Mouse (Mus musculus) naive thymus-derived CD4-positive, alpha-beta T cell, adult 5 months (primary cell): ENCODE results near the gene Mrpl48. TPM values are rescaled to one million over a fixed set of nuclear protein-coding genes. Genes with fewer than 3 reads are reported as not detected.

Experiments used
- polyA plus RNA-seq: library from polyadenylated mRNA; unstranded; fragments of 100-300 nt; shearing (Covaris generic); gene quantifications from one replicate; pipeline ENCODE4 v1.2.1, GENCODE M21; 2017

The Mrpl48 gene
- 37.4 TPM for polyA plus RNA-seq

GRCm38 (mm10) chr7:100608130-100608741 is at the start of gene Mrpl48:
TSS of gene Mrpl48 (minus strand) at chr7:100608301.

GRCm38 (mm10) chr7:100607214-100608129 is 629 bp downstream of the Mrpl48 start, which contains the start of gene Rab6a:
TSS of gene Rab6a (plus strand) at chr7:100607410.

GRCm38 (mm10) chr7:100536804-100537518 is 71.1 kb downstream of the Mrpl48 start, which contains the start of gene Coa4:
TSS of gene Coa4 (plus strand) at chr7:100537071.

GRCm38 (mm10) chr7:100514573-100514972 is 93.5 kb downstream of the Mrpl48 start, which contains the start of gene Dnajb13:
TSS of gene Dnajb13 (minus strand) at chr7:100514960.

Other genes starting within 250 kb of the Mrpl48 start
- gene C2cd3, start 236.1 kb downstream of the Mrpl48 start, polyA plus RNA-seq = 47.6 TPM
- 37.8 TPM for gene Ppme1, start 236.0 kb downstream of the Mrpl48 start, polyA plus RNA-seq
- not detected for gene Ucp3, start 135.3 kb downstream of the Mrpl48 start, polyA plus RNA-seq
- gene Ucp2, start 115.0 kb downstream of the Mrpl48 start, polyA plus RNA-seq = 678 TPM
- gene Dnajb13, start 93.3 kb downstream of the Mrpl48 start, polyA plus RNA-seq = 2.4 TPM
- 3.1 TPM for gene Coa4, start 71.2 kb downstream of the Mrpl48 start, polyA plus RNA-seq
- 77.5 TPM for gene Rab6a, start 891 bp downstream of the Mrpl48 start, polyA plus RNA-seq
- gene Plekhb1, start 54.1 kb upstream of the Mrpl48 start, polyA plus RNA-seq = 0.20 TPM
- 23.0 TPM for gene Fam168a, start 98.3 kb upstream of the Mrpl48 start, polyA plus RNA-seq